Mouse (Mus musculus): Measurements from ENCODE around the gene Myrfl. TPM values are rescaled to one million over a fixed set of nuclear protein-coding genes. Genes with fewer than 3 reads are reported as not detected.

Myrfl gene
- total RNA-seq, 2 experiments from 2014 or later: 0.20 TPM; not detected in 1

DNA sequence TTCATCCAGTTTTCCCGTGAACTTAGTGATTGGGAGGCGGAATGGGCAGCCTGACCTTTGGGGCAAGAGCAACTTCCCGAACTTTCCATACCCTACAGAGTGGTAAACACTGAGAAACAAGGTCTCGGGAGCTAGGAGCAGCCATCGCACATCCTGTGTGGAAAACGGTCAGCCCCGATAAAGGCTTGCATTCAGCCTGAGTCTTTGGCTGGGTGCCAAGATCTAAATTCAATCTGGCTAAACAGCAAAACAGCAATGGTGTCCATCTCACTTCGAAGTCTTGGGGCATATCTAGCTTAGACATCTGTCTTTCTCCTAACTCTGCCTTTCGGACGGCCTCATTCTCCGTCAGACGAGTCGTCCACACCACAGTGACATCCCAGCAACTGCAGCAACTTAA is 128.1 kb downstream of the Myrfl start:
- no peak for DNase-seq
- intact Hi-C loops (cut with DNase I): no loop called here

DNA sequence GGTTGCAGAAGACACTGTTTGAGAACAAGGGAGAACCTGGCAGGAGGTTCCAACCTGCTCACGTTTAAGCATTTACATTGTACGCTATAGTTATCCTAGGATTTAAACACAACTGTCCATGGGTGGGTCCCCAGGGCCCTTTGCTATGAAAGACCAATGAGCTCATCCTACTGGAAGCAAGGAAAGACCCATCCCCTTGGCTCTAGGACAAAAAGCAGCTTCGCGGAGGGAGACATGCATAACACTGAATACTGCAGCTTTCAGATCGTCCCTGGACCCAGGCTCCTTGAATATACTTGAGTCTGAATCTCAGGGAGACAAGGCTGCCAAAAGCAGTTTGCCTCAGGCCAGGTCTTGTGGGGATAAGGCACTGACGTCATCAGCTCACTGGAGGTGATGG is 130.2 kb downstream of the Myrfl start:
- DNase-seq: no peak
- intact Hi-C loops (cut with DNase I): no loop called here

DNA sequence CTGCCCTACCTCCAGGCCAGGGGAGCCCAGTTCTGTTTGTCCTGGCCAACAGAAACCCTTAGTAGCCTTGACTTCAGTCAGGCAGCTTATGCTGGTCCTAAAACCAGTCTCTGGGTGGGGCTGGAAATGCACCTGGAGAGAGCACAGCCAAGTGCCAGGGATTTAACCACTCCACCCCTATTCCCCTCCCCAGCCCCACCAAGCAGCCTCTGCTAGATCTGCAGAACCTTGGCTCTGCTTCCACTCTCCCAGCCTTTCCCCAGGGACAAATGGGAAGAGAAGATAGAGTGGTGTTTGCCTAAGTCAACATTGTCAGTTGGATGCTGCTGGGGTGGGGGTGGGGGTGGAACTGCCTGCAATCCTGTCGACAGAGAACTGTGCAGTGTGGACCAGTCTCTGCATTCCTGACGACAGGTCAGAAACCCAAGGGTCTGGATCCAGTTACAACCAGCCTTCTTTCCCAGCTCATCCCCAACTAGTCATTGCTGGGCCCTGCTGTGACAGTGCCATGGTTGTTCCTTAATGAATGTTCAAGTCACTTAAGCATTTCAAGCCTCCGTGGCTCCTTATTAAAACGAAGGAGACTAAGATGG is 135.1 kb downstream of the Myrfl start:
- no peak for DNase-seq
- intact Hi-C loops (cut with DNase I): no loop called here

GRCm38 (mm10) chr10:116760561-116760960 is 136.2 kb downstream of the Myrfl start:
- no peak for DNase-seq
- intact Hi-C loops (cut with DNase I): no loop called here

- DNase-seq: no peak
- intact Hi-C loops (cut with DNase I): no loop called here
Observed at GRCm38 (mm10) chr10:116759816-116760215, 136.9 kb downstream of the Myrfl start.

GRCm38 (mm10) chr10:116755881-116756581 is 140.7 kb downstream of the Myrfl start:
- intact Hi-C loops (cut with DNase I): no loop called here
- DNase-seq: no peak

DNA sequence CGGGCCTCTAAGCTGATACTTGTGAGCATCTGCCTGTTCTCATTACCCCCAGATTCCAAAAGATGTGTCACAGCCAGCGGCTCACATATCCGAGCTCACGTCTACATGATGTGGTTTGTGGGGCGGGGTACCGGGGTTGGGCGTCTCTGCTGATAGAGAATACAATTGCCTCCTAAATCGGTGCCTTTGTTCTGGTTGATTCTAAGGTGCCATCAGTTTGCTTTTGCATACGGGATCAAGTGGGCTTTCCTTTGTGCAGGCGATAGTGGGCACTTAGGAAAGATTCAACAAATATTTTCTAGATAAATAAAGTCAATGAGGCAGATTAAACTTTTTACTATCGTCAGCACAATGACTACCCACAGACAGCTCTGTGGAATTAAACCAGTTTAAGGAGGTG is 141.8 kb downstream of the Myrfl start:
- intact Hi-C loops (cut with DNase I): no loop called here
- DNase-seq: no peak

DNA sequence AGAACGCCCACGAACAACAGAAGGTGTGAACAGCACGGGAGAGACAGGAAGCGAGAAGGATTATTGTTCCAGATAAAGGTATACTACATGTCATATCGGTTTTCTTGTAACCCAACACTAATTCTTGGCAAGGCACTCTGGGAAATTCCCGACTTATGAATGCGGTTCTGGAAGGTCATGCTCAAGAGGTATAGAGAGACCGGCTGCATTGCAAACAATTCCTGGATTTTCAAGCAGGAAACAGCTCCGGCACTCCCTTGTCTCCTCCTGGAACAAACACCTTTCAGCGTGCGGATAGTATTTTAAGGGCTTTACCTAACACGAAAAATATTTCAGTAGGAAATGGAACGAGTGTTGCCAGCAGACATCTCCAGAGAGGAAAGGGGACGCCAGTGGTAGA is 145.8 kb downstream of the Myrfl start:
- no peak for DNase-seq
- intact Hi-C loops (cut with DNase I): no loop called here

DNA sequence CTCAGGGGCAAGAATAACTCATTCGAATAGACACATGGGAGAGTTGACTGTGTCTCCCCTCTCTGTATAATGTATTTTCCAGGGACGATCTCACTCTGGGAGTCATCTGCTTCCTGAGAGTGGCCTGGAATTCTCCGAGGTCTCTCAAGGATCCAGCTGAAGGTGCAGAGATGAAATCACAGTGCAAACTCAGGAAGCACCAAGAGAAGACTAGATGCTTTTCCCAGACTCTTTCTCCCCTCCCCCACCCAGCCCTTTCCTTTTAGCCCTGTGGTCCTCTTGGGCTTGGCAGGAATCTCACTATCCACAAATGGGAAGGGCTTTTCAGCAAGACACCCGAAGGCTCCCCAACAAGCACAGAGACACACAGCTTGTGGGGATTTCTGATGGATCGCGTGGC is 146.7 kb downstream of the Myrfl start:
- no peak for DNase-seq
- intact Hi-C loops (cut with DNase I): no loop called here

DNA sequence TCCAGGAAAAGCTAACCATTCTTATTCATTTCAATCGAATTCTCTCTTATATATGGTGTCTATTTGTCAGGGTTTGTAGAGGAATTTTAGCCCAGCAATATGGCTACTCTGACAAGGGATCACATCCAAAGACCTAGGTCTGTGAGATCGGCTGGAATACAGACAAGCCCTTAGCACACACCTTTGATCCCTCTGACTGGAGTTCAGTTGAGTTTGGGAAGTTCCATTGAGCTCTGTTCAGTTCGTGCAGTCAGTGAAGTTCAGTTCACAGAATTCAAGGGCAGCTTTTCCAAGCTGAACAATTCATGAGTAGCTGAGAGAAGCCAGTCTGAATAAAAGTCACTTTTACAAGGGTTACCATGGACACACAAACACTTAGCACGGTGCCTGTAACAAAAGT is 148.0 kb downstream of the Myrfl start:
- DNase-seq: no peak
- intact Hi-C loops (cut with DNase I): no loop called here

- intact Hi-C loops (cut with DNase I): no loop called here
- no peak for DNase-seq
Observed at GRCm38 (mm10) chr10:116746281-116747011, 150.3 kb downstream of the Myrfl start.

GRCm38 (mm10) chr10:116742696-116743095 is 154.0 kb downstream of the Myrfl start:
- intact Hi-C loops (cut with DNase I): no loop called here

GRCm38 (mm10) chr10:116742189-116742588 is 154.5 kb downstream of the Myrfl start:
- intact Hi-C loops (cut with DNase I): no loop called here
- DNase-seq: no peak

More at GRCm38 (mm10) chr10:116742696-116743095, 154.0 kb downstream of the Myrfl start:
- no peak for DNase-seq

- DNase-seq: no peak
- intact Hi-C loops (cut with DNase I): no loop called here
Observed at GRCm38 (mm10) chr10:116741343-116741742, 155.4 kb downstream of the Myrfl start.

DNA sequence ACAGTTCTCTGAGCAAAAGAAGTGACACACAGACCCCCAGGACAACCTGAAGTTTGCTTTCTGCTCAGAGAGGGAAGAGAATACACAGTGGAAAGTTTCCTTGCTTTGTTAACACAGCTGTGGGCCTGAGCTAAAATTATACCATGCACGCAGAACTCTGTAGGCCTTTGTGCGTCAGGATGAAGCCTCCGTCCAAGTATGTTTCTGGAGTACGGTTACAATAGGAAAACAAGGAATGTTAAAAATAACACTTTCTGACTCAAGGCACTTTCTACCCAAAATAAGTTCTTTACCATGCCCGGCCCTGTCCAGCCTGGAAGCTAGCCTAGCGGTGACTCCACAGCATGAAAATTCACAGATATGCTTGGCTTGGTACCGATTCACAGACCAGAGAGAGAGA is 156.6 kb downstream of the Myrfl start:
- intact Hi-C loops (cut with DNase I): no loop called here
- DNase-seq: no peak

- intact Hi-C loops (cut with DNase I): no loop called here
- no peak for DNase-seq
Observed at GRCm38 (mm10) chr10:116738533-116738932, 158.2 kb downstream of the Myrfl start.

GRCm38 (mm10) chr10:116735607-116736006 is 161.1 kb downstream of the Myrfl start:
- DNase-seq: peak; percentile 51 to 62
- intact Hi-C loops (cut with DNase I): no loop called here

DNA sequence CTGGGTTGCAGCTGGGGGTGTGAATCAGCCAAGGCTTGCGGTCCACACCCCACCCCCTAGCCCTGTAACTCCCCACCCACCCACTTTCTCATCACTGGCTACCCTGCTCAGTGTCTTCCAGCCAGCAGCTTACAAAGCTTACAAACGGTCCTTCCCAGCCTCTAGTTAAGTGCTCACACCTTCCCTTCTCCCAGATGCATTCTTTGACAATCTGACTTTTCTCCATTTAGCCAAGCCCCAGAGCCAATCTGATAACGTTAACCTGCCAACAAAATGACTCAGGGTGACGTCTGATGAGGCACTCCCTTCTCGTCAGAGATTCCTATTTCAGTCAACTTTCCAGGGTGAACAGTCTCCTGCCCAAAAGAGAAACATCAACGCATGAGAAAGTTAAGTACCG is 163.1 kb downstream of the Myrfl start:
- intact Hi-C loops (cut with DNase I): no loop called here
- DNase-seq: no peak

DNA sequence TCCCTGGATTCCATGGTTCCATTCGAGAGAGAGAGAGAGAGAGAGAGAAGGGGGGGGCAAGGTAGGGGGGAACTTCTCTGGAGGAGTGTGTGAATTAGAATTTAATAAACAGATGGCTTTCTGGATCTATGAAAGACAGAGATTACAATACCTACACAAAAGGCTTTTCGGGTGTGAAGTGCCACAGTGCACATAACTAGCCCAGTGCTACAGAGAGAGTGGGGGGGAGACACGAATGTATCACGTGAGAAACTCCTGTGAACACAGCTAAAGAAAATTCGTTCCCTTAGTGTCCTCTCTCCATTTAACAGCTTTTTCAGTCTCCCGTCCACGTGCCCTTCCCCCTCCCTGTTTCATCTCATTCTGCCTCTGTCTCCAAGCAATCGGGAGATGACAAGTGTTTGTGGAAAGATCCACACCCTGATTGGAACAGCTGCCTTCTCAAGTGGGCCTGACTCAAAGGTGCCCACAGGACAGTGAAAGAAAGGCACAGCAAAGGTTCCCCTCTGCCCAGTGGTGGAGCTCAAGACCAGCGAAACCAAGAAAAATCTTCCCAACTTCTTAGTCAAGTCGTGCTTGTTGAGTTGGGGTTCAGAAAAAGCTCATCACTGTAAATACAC is 166.6 kb downstream of the Myrfl start:
- no peak for DNase-seq
- intact Hi-C loops (cut with DNase I): no loop called here

GRCm38 (mm10) chr10:116728860-116729259 is 167.9 kb downstream of the Myrfl start:
- no peak for DNase-seq
- intact Hi-C loops (cut with DNase I): no loop called here

DNA sequence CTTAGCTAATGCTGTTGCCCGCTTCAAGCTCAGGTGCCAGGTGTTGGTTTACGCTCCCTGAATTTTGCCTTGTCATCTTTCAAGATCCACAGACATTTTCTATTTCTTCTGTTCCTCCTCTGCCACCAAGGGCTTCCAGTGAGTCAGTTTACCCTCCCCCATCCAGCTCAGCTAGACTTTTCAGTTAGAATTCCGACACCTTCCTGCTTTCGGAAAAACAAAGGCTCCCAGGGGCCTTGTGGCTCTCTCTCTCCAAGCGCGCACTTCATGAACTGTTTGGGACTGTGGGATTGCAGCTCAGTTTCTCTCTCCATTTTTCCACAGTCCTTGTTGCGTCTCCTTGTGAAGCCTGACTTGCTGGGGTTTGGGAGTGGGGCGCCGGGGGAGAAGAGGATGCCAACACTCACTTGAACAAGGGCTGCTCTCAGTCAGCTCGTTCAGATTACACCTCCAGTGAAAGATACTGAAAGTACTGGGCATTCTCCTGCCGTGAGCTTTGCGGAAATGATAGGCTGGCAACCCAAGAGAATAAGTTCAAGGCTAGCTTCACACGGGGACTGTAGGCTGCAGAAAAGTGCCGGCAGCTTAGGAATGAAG is 168.9 kb downstream of the Myrfl start:
- intact Hi-C loops (cut with DNase I): no loop called here
- no peak for DNase-seq

Measured in gastrocnemius, postnatal 36 days (tissue).